Mouse (Mus musculus) embryonic facial prominence, embryonic 11.5 days (tissue): ENCODE measurements at regions not wholly inside any gene's neighbourhood (a gene's known extent, or its start where the extent isn't known, plus 50 kb on each side); places are given as distances from the start of the nearest gene placed in this dataset.

Experiments used
- ATAC-seq: fragments of 200-750 bp; cut with Nextera tagmentation; replicated peaks from 2 replicates; pipeline ENCODE4 v1.8.0; 2017; ENCODE audit warnings: low read depth; ENCODE audit not compliant: insufficient number of reproducible peaks, low FRiP score, low TSS enrichment
- DNase-seq: peaks from one replicate; pipeline ENCODE4 v3.0.0-alpha.2; 2015; ENCODE audit warnings: low spot score
- H3K27ac ChIP-seq: fragments of 300-500 bp; sonication (generic); replicated peaks from 2 replicates; pipeline ENCODE4 v1.5.1; 2014; ENCODE audit warnings: mild to moderate bottlenecking, low read depth, low read length, control low read depth
- H3K27me3 ChIP-seq: fragments of 300-500 bp; sonication (generic); 2 replicates; pipeline ENCODE4 v1.6.1; 2014; ENCODE audit warnings: mild to moderate bottlenecking, low read length, moderate library complexity, mixed read lengths; ENCODE audit not compliant: control insufficient read depth, insufficient read depth
- H3K36me3 ChIP-seq: fragments of 300-500 bp; sonication (generic); replicated peaks from 2 replicates; pipeline ENCODE4 v1.6.1; 2014; ENCODE audit warnings: low read depth, mild to moderate bottlenecking, low read length, moderate library complexity, mixed read lengths; ENCODE audit not compliant: control insufficient read depth, insufficient read depth
- H3K4me1 ChIP-seq: fragments of 300-500 bp; sonication (generic); 2 replicates; pipeline ENCODE4 v1.6.1; 2014; ENCODE audit warnings: low read length, mixed read lengths; ENCODE audit not compliant: control insufficient read depth, insufficient read depth
- H3K4me2 ChIP-seq: fragments of 300-500 bp; sonication (generic); 2 replicates; pipeline ENCODE4 v1.6.1; 2014; ENCODE audit warnings: low read depth, mild to moderate bottlenecking, control low read depth, low read length, moderate library complexity
- H3K4me3 ChIP-seq: fragments of 300-500 bp; sonication (generic); 2 replicates; pipeline ENCODE4 v1.5.1; 2014; ENCODE audit warnings: low read depth, low read length, control low read depth
- H3K9ac ChIP-seq: fragments of 300-500 bp; sonication (generic); replicated peaks from 2 replicates; pipeline ENCODE4 v1.6.1; 2014; ENCODE audit warnings: mild to moderate bottlenecking, control low read depth, low read length
- H3K9me3 ChIP-seq: fragments of 300-500 bp; sonication (generic); replicated peaks from 2 replicates; pipeline ENCODE4 v1.6.1; 2016; ENCODE audit warnings: mild to moderate bottlenecking, low read length, inconsistent platforms, mixed read lengths; ENCODE audit not compliant: control insufficient read depth
- WGBS: fragments of 180-500 bp; shearing (Covaris S2); extraction: QIAGEN DNeasy Blood & Tissue Kit; methylation state at CpG from one replicate; pipeline ENCODE4 v1.1.7; 2014; 5-methylcytosine and 5-hydroxymethylcytosine counted together

- Histone ChIP-seq H3K4me1 (no peaks in the 10 kb centered on the region), H3K4me2 (no peak overlapping the region), H3K27ac (no peak overlapping the region), H3K27me3 (no peaks in the 10 kb centered on the region), H3K4me3 (no peak overlapping the region), H3K36me3 (no peaks in the 10 kb centered on the region), H3K9me3 (no peaks in the 10 kb centered on the region), H3K9ac (no peak overlapping the region)
- ATAC-seq (no peak), DNase-seq (no peak)
- 73% methylated on average over 2 of the region's 2 CpGs for WGBS
These were observed 125.0 kb upstream of the App start for GRCm38 (mm10) chr16:85298559-85298958.

- H3K4me3 ChIP-seq: no peak overlapping the region
- H3K27me3 ChIP-seq: no peaks in the 10 kb centered on the region
- H3K36me3 ChIP-seq: no peaks in the 10 kb centered on the region
- no peaks in the 10 kb centered on the region for H3K9me3 ChIP-seq
- H3K4me1 ChIP-seq: no peaks in the 10 kb centered on the region
- 86% methylated on average over 9 of the region's 9 CpGs for WGBS
- DNase-seq (no peak), ATAC-seq (no peak)
- H3K9ac ChIP-seq: no peak overlapping the region
- no peak overlapping the region for H3K4me2 ChIP-seq
- no peak overlapping the region for H3K27ac ChIP-seq
These were observed 117.7 kb upstream of the App start for GRCm38 (mm10) chr16:85290986-85291952.

GRCm38 (mm10) chr16:85277862-85278261 lies 104.3 kb upstream of the App start:
- no peaks in the 10 kb centered on the region for H3K9me3 ChIP-seq
- H3K36me3 ChIP-seq: no peaks in the 10 kb centered on the region
- no peak overlapping the region for H3K4me3 ChIP-seq
- H3K4me2 ChIP-seq: no peak overlapping the region
- WGBS: 27% methylated on average over 1 of the region's 1 CpGs
- no peak overlapping the region for H3K9ac ChIP-seq
- H3K27me3 ChIP-seq: no peaks in the 10 kb centered on the region
- ATAC-seq (no peak), DNase-seq (no peak)
- no peaks in the 10 kb centered on the region for H3K4me1 ChIP-seq
- H3K27ac ChIP-seq: no peak overlapping the region

GRCm38 (mm10) chr16:85269681-85270080 lies 96.1 kb upstream of the App start:
- H3K27ac ChIP-seq: no peak overlapping the region
- H3K4me2 ChIP-seq: no peak overlapping the region
- DNase-seq: no peak
- H3K9ac ChIP-seq: no peak overlapping the region
- H3K4me1 ChIP-seq: no peaks in the 10 kb centered on the region
- H3K9me3 ChIP-seq: no peaks in the 10 kb centered on the region
- no peak for ATAC-seq
- 80% methylated on average over 8 of the region's 8 CpGs for WGBS
- H3K4me3 ChIP-seq: no peak overlapping the region
- no peaks in the 10 kb centered on the region for H3K36me3 ChIP-seq
- no peaks in the 10 kb centered on the region for H3K27me3 ChIP-seq

GRCm38 (mm10) chr16:85259838-85260237 lies 86.3 kb upstream of the App start:
- Histone ChIP-seq H3K9ac (no peak overlapping the region), H3K4me3 (no peak overlapping the region), H3K4me1 (no peaks in the 10 kb centered on the region), H3K36me3 (no peaks in the 10 kb centered on the region), H3K4me2 (no peak overlapping the region), H3K27ac (no peak overlapping the region), H3K9me3 (no peaks in the 10 kb centered on the region), H3K27me3 (no peaks in the 10 kb centered on the region)
- ATAC-seq (no peak), DNase-seq (peak; percentile 60)
- WGBS: 38% methylated on average over 4 of the region's 4 CpGs

GRCm38 (mm10) chr16:85247301-85247700 lies 73.7 kb upstream of the App start:
- H3K36me3 ChIP-seq: no peaks in the 10 kb centered on the region
- no peak overlapping the region for H3K27ac ChIP-seq
- H3K4me2 ChIP-seq: no peak overlapping the region
- no peak for DNase-seq
- no peaks in the 10 kb centered on the region for H3K4me1 ChIP-seq
- H3K9ac ChIP-seq: no peak overlapping the region
- no peak overlapping the region for H3K4me3 ChIP-seq
- no peaks in the 10 kb centered on the region for H3K9me3 ChIP-seq
- ATAC-seq: no peak
- no peaks in the 10 kb centered on the region for H3K27me3 ChIP-seq
- WGBS: 70% methylated on average over 1 of the region's 1 CpGs

- DNase-seq (no peak), ATAC-seq (no peak)
- H3K9ac ChIP-seq: no peak overlapping the region
- H3K27me3 ChIP-seq: no peaks in the 10 kb centered on the region
- 83% methylated on average over 1 of the region's 1 CpGs for WGBS
- H3K9me3 ChIP-seq: no peaks in the 10 kb centered on the region
- H3K4me1 ChIP-seq: no peaks in the 10 kb centered on the region
- H3K27ac ChIP-seq: no peak overlapping the region
- no peak overlapping the region for H3K4me3 ChIP-seq
- H3K36me3 ChIP-seq: no peaks in the 10 kb centered on the region
- H3K4me2 ChIP-seq: no peak overlapping the region
These were observed 59.5 kb upstream of the App start for GRCm38 (mm10) chr16:85233037-85233436.

- ATAC-seq (no peak), DNase-seq (peak; percentile 8)
- H3K4me3 ChIP-seq: no peak overlapping the region
- H3K27me3 ChIP-seq: no peaks in the 10 kb centered on the region
- H3K9me3 ChIP-seq: no peaks in the 10 kb centered on the region
- no peak overlapping the region for H3K27ac ChIP-seq
- no peaks in the 10 kb centered on the region for H3K4me1 ChIP-seq
- H3K9ac ChIP-seq: no peak overlapping the region
- H3K4me2 ChIP-seq: no peak overlapping the region
- WGBS: 37% methylated on average over 6 of the region's 6 CpGs
- H3K36me3 ChIP-seq: no peaks in the 10 kb centered on the region
These were observed 58.4 kb upstream of the App start for GRCm38 (mm10) chr16:85231908-85232467.
